Mouse (Mus musculus) erythroblast, embryonic 14.5 days (primary cell): ENCODE measurements around the gene Plpp3.

ENCODE experiments used
- GATA1 ChIP-seq: IDR thresholded peaks from 2 replicates; pipeline ENCODE4 v1.6.1; 2012; ENCODE audit warnings: low read length, inconsistent platforms, mixed read lengths
- TAL1 ChIP-seq: IDR thresholded peaks from 3 replicates; pipeline ENCODE4 v1.6.1; 2012; ENCODE audit warnings: low read length, inconsistent platforms, mixed read lengths

DNA sequence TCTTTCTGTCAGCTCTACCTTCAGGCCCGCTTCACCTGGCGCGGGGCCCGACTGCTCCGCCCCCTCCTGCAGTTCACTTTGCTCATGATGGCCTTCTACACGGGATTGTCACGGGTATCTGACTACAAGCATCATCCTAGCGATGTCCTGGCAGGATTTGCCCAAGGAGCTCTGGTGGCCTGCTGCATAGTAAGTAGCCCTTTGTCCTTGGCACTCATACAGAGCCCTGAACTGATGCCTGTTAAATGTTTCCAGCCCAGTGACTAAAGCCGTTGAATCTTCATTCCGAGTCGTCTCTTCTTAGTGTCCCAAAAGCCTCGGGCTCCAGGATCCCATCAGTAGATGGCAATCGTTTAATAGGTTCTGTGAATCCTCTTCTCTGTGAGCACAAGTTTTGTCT lies 62.2 kb downstream of the Plpp3 start:
- no peak for TF ChIP-seq TAL1
- TF ChIP-seq GATA1 = no peak
